Mouse (Mus musculus): ENCODE data around the gene Lrrc36. TPM values are rescaled to one million over a fixed set of nuclear protein-coding genes. Genes with fewer than 3 reads are reported as not detected.
A peak's percentile ranks its signal among the peaks of the same experiment; 100 is the strongest.

Gene Lrrc36
- total RNA-seq (2021), result under 1 TPM; 0.32 to 0.79 TPM

DNA sequence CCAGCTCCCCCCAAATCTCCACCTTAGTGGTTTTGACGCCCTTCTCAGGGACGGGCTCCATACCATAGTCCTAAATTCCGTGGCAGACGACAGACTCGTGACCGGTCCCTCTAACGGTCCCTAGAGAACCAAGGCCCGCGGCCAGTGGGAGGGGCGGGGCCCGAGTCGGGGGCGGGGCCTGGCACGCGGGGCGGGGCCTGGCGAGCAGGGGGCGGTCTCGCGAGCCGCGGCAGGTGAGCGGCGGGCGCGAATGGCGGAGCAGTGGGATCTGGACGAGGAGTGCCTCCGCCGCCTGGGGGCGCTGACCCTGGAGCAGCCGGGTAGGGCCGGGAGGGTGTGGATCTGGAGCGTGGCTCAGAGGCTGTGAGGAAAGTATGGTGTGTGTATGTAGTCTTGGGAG is at the start of gene Lrrc36, which contains the start of gene Kctd19:
TSS of gene Lrrc36 (plus strand) at position 181 of the 400 bp plus-strand sequence.
TSS of gene Kctd19 (minus strand) at position 112 of the 400 bp plus-strand sequence.
- DNase-seq (ENCODE audit: extremely low spot score in 1 of 2, low spot score in 2 of 2), result peak in 1 of 2 experiments; percentile 71
- intact Hi-C loops (cut with DNase I), result no loop called here

DNA sequence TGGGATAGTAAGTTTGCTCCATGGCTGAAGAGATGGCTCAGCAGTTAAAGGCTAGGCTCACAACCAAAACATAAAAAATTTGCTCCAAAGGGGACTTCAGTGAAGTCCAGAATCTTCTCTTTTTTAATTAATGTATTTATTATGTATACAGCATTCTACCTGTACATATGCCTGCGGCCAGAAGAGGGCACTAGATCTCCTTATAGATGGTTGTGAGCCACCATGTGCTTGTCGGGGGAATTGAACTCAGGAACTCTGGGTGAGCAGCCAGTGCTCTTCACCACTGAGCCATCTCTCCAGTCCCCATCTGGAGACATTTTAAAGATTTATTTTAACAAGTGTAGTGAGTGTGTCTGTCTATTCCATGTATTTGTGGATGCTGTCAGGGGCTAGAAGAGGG is 46.3 kb upstream of the Lrrc36 start:
- no peak for DNase-seq (ENCODE audit: extremely low spot score in 1 of 2, low spot score in 2 of 2)
- intact Hi-C loops (cut with DNase I), result no loop called here

GRCm38 (mm10) chr8:105372473-105372872 is 40.9 kb upstream of the Lrrc36 start:
- intact Hi-C loops (cut with DNase I), result no loop called here
- no peak for DNase-seq (ENCODE audit: extremely low spot score in 1 of 2, low spot score in 2 of 2)

GRCm38 (mm10) chr8:105373032-105373431 is 40.3 kb upstream of the Lrrc36 start, which contains the start of gene Plekhg4:
Plekhg4 (plus strand) TSS chr8:105373274.
- no peak for DNase-seq (ENCODE audit: extremely low spot score in 1 of 2, low spot score in 2 of 2)
- intact Hi-C loops (cut with DNase I), result no loop called here

- intact Hi-C loops (cut with DNase I), result no loop called here
- DNase-seq (ENCODE audit: extremely low spot score in 1 of 2, low spot score in 2 of 2), result peak in 1 of 2 experiments; percentile 80
Observed at GRCm38 (mm10) chr8:105374513-105374966, 38.8 kb upstream of the Lrrc36 start.

GRCm38 (mm10) chr8:105378673-105379072 is 34.7 kb upstream of the Lrrc36 start:
- DNase-seq (ENCODE audit: extremely low spot score in 1 of 2, low spot score in 2 of 2), result peak; percentile 49 to 78
- intact Hi-C loops (cut with DNase I), result no loop called here

DNA sequence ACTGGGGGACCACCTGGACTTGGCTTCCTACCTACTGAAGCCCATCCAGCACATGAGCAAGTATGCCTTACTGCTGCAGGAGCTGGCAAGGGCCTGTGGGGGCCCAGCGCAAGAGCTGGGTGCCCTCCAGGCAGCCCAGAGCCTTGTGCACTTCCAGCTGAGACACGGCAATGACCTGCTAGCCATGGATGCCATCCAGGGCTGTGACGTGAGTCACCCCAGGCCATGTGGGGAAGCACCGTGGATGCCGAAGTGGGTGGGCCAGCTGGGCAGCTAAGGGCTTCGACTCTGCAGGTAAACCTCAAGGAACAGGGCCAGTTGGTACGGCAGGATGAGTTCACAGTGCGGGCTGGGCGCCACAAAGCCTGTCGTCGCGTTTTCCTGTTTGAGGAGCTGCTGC is 33.1 kb upstream of the Lrrc36 start:
- no peak for DNase-seq (ENCODE audit: extremely low spot score in 1 of 2, low spot score in 2 of 2)
- intact Hi-C loops (cut with DNase I), result no loop called here

DNA sequence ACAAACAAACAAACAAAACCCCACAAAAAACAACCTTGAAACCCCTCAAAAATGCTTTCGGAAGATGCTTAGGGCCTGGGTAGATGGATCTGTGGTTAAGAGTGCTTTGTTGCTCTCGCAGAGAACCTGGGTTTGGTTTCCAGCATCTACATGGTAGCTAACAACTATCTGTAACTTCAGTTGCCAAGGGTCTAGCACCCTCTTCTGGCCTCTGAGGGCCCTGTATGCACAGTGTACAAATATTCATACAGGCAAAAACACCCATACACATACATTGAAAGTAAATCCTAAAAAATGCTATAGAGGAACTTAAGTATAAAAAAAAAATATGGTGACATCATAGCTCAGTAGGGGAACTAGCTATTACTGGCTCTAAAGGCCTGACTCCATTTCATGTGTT is 29.3 kb upstream of the Lrrc36 start:
- no peak for DNase-seq (ENCODE audit: extremely low spot score in 1 of 2, low spot score in 2 of 2)
- intact Hi-C loops (cut with DNase I), result no loop called here

GRCm38 (mm10) chr8:105387151-105387550 is 26.2 kb upstream of the Lrrc36 start:
- no peak for DNase-seq (ENCODE audit: extremely low spot score in 1 of 2, low spot score in 2 of 2)
- intact Hi-C loops (cut with DNase I), result no loop called here

DNA sequence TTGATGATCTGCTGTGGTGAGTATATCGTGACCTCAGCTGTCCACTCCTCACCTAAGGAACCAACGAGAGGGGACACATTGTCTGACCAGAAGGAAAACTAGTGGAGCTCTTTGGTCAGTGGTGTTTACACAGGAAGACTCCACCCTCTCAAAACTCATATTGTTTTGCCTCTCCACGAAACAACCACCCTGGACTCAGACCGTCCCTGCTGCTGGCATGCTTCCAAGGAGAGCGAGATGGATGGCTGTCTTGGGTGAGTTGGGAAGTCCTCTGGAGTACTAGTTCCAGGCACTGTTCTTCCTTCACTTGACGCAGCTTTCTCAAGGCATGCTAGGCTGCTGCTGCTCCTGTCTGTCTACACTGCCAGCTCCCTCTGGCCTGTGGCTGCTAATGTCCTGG is 24.3 kb upstream of the Lrrc36 start:
- peak in 1 of 2 experiments; percentile 57 for DNase-seq (ENCODE audit: extremely low spot score in 1 of 2, low spot score in 2 of 2)
- intact Hi-C loops (cut with DNase I), result no loop called here

DNA sequence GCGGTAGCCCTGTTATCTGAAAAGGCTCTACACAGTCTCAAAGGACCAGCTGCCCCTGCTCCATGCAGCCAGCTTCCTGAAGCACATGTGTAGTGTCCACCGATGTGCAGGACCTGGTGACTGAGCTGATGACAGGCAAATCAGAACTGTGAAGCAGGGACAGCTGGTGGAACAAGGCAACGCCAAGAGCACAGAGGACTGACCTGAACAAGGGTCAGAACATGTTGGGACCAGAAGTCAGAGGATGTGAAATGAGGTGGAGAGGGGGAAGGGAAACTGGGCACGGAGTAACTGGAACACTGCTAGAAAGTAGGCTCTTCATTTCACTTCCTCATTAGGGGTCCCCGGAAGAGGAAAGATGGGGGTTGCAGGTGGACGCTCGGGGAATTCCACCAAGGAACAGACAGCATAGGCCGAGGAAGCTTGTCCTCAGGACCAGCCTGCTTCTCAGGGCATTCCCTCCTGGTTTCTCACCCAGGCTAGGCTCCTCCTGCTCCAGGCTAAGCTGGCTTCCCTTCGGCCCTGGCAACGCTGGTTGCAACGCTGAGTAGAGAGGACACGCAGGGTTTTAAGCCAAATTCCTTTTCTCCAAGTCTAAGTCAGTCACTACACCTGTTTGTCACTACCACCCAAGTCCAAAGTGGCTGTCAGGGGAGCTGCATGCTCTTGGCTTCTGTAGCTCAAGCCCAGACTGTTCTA is 20.1 kb upstream of the Lrrc36 start:
- no peak for DNase-seq (ENCODE audit: extremely low spot score in 1 of 2, low spot score in 2 of 2)
- intact Hi-C loops (cut with DNase I), result no loop called here

DNA sequence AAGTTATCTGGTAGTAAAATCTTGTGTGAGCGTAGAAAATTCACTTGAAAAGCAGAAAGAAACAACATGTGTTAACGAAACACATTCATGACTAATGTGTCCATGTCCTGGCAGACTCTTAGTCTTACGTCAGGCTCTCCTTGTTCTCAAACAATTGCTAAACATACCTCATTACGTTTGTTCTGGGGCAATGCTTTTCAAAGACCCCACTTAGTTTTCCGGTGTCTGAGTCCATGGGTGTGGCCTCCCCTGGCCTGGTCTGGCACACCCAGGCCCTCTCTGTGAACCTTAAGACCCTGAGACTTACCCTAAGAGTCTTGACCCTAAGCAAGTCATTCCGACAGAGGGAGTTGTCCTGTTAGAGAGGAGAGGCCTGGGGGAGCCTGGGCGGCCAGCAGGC is 19.5 kb upstream of the Lrrc36 start:
- DNase-seq (ENCODE audit: extremely low spot score in 1 of 2, low spot score in 2 of 2), result no peak
- intact Hi-C loops (cut with DNase I), result no loop called here

- no peak for DNase-seq (ENCODE audit: extremely low spot score in 1 of 2, low spot score in 2 of 2)
- intact Hi-C loops (cut with DNase I), result loop anchor here (5.0 kb wide), 1 partner anchor 40 kb away; no protein-coding TSS in a partner anchor
Observed at GRCm38 (mm10) chr8:105397747-105398146, 15.6 kb upstream of the Lrrc36 start.

GRCm38 (mm10) chr8:105400016-105400415 is 13.4 kb upstream of the Lrrc36 start:
- intact Hi-C loops (cut with DNase I), result no loop called here
- no peak for DNase-seq (ENCODE audit: extremely low spot score in 1 of 2, low spot score in 2 of 2)

GRCm38 (mm10) chr8:105403467-105403866 is 9.9 kb upstream of the Lrrc36 start:
- DNase-seq (ENCODE audit: extremely low spot score in 1 of 2, low spot score in 2 of 2), result no peak
- intact Hi-C loops (cut with DNase I), result no loop called here

DNA sequence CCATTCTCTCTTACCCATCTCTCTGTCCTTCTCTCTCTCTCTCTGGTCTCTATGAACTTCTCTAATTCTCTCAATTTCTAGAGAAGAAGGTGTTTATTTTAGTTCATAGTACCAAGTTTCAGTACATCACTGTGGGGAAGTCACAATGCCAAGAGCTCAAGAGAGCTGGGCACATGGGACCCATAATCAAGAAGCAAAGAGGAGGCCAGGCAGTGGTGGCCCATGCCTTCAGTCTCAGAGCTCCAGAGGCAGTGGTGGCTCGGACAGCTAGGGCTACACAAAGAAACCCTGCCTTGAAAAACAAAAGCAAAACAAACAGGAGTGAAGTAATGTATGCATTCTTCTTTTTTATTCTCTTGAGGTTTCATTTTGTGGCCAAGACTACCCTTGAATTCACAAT is 8.9 kb upstream of the Lrrc36 start:
- intact Hi-C loops (cut with DNase I), result no loop called here
- DNase-seq (ENCODE audit: extremely low spot score in 1 of 2, low spot score in 2 of 2), result no peak

DNA sequence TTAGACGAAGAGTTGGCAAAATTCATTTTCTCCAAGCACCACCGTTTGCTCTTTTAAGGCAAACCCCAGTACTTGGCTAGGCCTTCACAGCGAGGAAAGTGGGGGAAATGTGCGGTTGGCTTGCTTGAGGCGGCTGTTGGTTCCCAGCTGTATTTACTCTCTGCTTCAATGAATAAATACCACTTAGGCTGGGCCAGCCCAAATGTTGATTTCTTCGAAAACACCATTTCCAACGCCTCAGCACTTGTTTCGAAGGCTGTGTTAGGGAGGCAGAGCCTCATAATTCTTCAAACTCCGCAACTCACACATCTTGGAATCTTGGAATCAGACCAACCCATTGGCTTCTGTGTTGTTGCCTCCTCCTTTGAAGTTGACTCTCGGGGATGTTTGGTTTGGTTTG is 7.0 kb upstream of the Lrrc36 start:
- DNase-seq (ENCODE audit: extremely low spot score in 1 of 2, low spot score in 2 of 2), result peak in 1 of 2 experiments; percentile 24

GRCm38 (mm10) chr8:105408331-105408730 is 5.0 kb upstream of the Lrrc36 start:
- no peak for DNase-seq (ENCODE audit: extremely low spot score in 1 of 2, low spot score in 2 of 2)
- intact Hi-C loops (cut with DNase I), result no loop called here

More for the DNA sequence above, 7.0 kb upstream of the Lrrc36 start:
- intact Hi-C loops (cut with DNase I), result no loop called here

GRCm38 (mm10) chr8:105409947-105410346 is 3.4 kb upstream of the Lrrc36 start:
- no peak for DNase-seq (ENCODE audit: extremely low spot score in 1 of 2, low spot score in 2 of 2)
- intact Hi-C loops (cut with DNase I), result no loop called here

DNA sequence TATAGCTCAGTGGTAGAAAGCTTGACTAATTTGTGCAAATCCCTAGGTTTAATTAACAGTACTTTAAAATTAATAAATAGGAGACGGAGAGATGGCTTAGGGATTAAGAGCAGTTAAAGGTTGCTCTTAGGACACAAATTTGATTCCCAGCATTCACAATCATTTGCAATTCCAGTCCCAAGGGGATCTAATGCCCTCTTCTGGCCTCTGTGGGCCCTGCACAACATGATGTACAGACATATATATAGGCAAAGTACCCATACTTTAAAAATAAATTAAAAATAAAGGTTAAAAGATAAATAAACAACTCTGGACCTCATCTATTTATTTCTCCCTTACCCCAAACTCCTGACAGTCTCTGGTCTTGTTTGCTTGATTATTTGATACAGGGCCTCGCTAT is 5.6 kb downstream of the Lrrc36 start:
- no peak for DNase-seq (ENCODE audit: extremely low spot score in 1 of 2, low spot score in 2 of 2)
- intact Hi-C loops (cut with DNase I), result no loop called here

DNA sequence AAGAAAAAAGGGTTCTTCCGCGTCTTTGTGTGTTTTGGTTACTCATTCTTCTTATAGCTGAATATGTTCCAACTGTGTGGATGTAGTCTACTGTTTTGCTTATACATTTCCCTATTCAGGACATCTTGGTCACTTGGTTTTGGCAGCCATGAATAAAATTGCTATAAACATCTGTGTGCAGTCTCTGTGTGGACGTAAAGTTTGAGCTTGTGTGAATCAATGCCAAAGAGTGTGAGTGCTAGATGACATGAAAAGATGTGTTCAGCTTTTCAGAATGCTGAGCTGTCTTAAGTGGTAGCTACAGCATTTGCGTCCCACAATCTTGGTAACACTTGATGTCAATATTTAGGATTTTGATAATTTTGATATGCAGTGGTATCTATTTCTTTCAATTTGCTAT is 6.4 kb downstream of the Lrrc36 start:
- intact Hi-C loops (cut with DNase I), result no loop called here
- no peak for DNase-seq (ENCODE audit: extremely low spot score in 1 of 2, low spot score in 2 of 2)
